Mouse (Mus musculus): ENCODE measurements around the gene Olfr1357.
"Not testable (repeated sequence)": the region's sequence is repeated elsewhere in the genome, so short reads cannot be mapped to it uniquely, and the experiment has no call there.

Gene Olfr1357

GRCm38 (mm10) chr10:78617974-78618373, at the start of gene Olfr1357:
Gene Olfr1357 (minus strand): TSS chr10:78618074.
- no peak for DNase-seq

GRCm38 (mm10) chr10:78666696-78667095, 48.8 kb upstream of the Olfr1357 start:
- not testable (repeated sequence) for DNase-seq

- DNase-seq: no peak
Measured at GRCm38 (mm10) chr10:78664546-78664945, 46.7 kb upstream of the Olfr1357 start.

- DNase-seq: no peak
Measured at GRCm38 (mm10) chr10:78661198-78661597, 43.3 kb upstream of the Olfr1357 start.

- DNase-seq: no peak
Measured at GRCm38 (mm10) chr10:78632311-78632710, 14.4 kb upstream of the Olfr1357 start.

- DNase-seq: no peak
Measured at GRCm38 (mm10) chr10:78630194-78630593, 12.3 kb upstream of the Olfr1357 start.

- DNase-seq: not testable (repeated sequence)
Measured at GRCm38 (mm10) chr10:78623143-78623542, 5.3 kb upstream of the Olfr1357 start.

- DNase-seq: no peak
Measured at GRCm38 (mm10) chr10:78607602-78608001, 10.3 kb downstream of the Olfr1357 start.

GRCm38 (mm10) chr10:78605080-78605479, 12.8 kb downstream of the Olfr1357 start:
- peak; percentile 32 to 45 for DNase-seq

GRCm38 (mm10) chr10:78599865-78600264, 18.0 kb downstream of the Olfr1357 start:
- no peak for DNase-seq

GRCm38 (mm10) chr10:78594566-78594965, 23.3 kb downstream of the Olfr1357 start:
- no peak for DNase-seq

- DNase-seq: no peak
Measured at GRCm38 (mm10) chr10:78594157-78594556, 23.7 kb downstream of the Olfr1357 start.

- no peak for DNase-seq
Measured at GRCm38 (mm10) chr10:78593736-78594135, 24.1 kb downstream of the Olfr1357 start.

- no peak for DNase-seq
Measured at GRCm38 (mm10) chr10:78592856-78593379, 25.0 kb downstream of the Olfr1357 start.

GRCm38 (mm10) chr10:78591406-78592328, 26.2 kb downstream of the Olfr1357 start, which contains the start of gene Syde1:
Gene Syde1 (minus strand): TSS chr10:78591964.
- peak; percentile 28 to 33 for DNase-seq

GRCm38 (mm10) chr10:78590744-78591143, 27.1 kb downstream of the Olfr1357 start:
- peak in 1 of 2 experiments; percentile 20 for DNase-seq

GRCm38 (mm10) chr10:78589901-78590300, 28.0 kb downstream of the Olfr1357 start:
- DNase-seq: no peak

- no peak for DNase-seq
Measured at GRCm38 (mm10) chr10:78589291-78589690, 28.6 kb downstream of the Olfr1357 start.

- no peak for DNase-seq
Measured at GRCm38 (mm10) chr10:78586026-78586425, 31.8 kb downstream of the Olfr1357 start.

GRCm38 (mm10) chr10:78585606-78586005, 32.3 kb downstream of the Olfr1357 start:
- no peak for DNase-seq

GRCm38 (mm10) chr10:78584996-78585395, 32.9 kb downstream of the Olfr1357 start:
- DNase-seq: no peak

GRCm38 (mm10) chr10:78583939-78584338, 33.9 kb downstream of the Olfr1357 start:
- DNase-seq: no peak

GRCm38 (mm10) chr10:78583347-78583746, 34.5 kb downstream of the Olfr1357 start:
- no peak for DNase-seq

GRCm38 (mm10) chr10:78581121-78581520, 36.8 kb downstream of the Olfr1357 start:
- no peak for DNase-seq
